Mouse (Mus musculus) cerebellum, adult (tissue): ENCODE measurements around the gene Mptx2.
"Not testable (repeated sequence)": the region's sequence is repeated elsewhere in the genome, so short reads cannot be mapped to it uniquely, and the experiment has no call there.

ENCODE experiments used
- ATAC-seq: cut with Nextera tagmentation; 2 replicates; pipeline ENCODE4 v1.9.2; 2017; ENCODE audit warnings: mild to moderate bottlenecking, moderate library complexity, mixed read lengths; ENCODE audit not compliant: insufficient number of reproducible peaks, low FRiP score, low TSS enrichment

Mptx2 gene

GRCm38 (mm10) chr1:173277677-173278076 is at the start of gene Mptx2:
Mptx2 (minus strand) TSS chr1:173277777.
- no peak for ATAC-seq

DNA sequence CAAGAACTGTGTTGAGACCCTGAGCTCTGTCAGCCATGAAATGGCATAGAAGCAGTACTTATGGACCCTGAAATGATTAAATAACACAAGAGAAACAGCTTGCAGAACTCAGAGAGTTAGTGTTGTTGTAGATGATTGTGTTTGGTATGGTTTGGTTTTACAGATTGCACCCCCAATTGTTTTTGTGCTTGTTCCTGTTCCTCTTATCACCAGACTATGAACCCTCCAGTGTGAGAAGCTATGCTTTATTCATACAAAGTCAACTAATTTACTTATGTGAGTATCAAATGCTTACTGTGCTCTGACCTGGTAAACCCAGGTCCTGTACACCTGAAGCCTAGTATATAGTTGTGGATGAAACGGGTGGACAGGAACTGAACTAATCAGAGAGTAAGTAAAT is 49.0 kb upstream of the Mptx2 start:
- ATAC-seq = no peak

GRCm38 (mm10) chr1:173325395-173325794 is 47.8 kb upstream of the Mptx2 start:
- no peak for ATAC-seq

DNA sequence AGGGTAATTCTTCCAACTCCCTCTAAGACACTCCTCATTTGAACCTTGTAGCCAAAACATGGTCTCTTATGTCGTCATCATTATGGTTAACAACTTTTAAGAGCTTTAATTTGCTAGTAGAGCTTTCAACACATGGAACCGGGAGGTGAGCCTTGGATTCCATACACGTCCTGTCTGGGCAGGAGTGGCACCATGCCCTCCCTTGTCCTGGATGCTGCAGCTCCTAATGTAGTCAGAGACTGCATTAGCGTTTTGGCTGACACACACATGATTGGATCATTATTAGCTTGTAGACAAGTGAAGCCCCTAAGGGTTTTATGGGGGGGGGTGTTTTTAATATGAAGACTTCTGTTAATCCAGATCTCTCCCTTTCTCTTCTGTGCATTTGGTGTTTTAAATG is 47.4 kb upstream of the Mptx2 start:
- no peak for ATAC-seq

- ATAC-seq = no peak
These were observed 46.4 kb upstream of the Mptx2 start for GRCm38 (mm10) chr1:173323839-173324585.

GRCm38 (mm10) chr1:173322249-173322627 is 44.7 kb upstream of the Mptx2 start:
- ATAC-seq = no peak

DNA sequence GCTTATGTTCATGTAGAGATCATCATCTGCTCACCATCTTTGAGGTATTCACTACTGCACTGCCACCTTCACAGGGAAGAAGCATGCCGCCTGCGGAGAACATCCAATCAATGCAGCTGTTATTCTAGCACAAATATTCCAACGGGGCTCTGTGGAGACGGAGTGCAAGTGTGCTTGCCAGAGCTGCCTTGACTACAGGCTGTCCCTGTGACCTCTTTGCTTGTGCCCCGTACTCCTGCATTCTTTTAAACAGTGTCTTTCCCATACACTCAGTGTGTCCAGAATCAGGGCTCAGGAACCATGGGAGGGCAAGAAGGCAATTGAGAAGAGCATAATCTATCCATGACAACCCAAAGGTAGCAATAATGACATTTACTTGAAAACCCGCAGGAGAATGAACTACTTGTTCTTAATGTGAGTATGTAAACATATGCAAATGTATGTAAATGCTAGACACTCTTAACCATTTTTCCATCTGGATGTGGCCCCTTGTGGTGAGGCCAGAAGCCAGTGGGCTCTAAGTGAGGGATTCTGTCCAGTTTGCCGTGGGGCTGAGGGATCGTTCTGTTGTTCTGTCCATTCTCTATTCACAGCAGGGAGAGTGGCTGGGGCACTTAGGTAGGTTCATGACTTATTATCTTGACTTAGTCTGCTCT is 44.1 kb upstream of the Mptx2 start:
- ATAC-seq = no peak

DNA sequence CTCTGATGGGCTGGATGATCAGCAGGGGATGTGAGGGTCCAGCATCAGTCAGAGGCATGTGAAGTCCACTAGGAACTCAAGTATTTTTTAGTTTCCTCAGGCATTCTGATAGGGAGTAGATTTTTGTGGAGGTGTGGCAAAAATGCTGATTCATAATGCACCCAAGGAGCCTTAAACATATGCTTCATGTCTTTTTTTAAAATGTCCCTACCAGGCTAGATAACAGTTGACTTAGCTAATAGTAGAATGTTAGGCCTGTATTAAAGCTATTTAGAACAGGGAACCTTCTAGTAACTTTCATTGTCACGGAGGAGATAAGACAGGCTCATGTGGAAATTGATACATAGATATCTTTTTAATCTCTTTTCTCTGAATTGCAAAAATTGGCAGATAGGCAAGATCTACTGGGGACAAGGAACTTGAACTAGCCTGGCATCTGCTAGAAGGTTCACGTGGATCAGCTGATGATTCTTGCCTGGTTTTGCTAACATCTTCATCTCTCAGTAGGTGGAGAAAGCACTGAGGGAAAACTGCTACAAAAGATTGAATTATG is 40.4 kb upstream of the Mptx2 start:
- ATAC-seq = no peak

DNA sequence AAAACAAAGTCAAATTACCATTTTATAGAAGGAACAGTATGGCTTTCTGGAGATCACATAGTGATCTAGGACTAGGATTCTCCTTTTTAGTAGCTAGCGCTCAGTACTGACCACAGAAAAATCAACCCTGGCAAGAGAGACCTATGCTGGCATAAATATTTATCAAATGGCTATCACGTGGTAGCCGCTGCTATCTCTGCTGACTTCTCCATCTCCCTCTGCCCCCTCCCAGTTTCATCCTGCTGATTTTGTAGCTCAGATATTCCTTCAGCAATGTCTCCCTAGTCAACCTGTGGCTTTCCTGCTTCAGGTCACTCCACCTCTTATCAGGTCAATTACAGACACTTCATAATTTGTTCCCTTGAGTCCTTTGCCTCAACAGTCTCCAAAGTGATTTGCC is 38.1 kb upstream of the Mptx2 start:
- ATAC-seq = no peak

DNA sequence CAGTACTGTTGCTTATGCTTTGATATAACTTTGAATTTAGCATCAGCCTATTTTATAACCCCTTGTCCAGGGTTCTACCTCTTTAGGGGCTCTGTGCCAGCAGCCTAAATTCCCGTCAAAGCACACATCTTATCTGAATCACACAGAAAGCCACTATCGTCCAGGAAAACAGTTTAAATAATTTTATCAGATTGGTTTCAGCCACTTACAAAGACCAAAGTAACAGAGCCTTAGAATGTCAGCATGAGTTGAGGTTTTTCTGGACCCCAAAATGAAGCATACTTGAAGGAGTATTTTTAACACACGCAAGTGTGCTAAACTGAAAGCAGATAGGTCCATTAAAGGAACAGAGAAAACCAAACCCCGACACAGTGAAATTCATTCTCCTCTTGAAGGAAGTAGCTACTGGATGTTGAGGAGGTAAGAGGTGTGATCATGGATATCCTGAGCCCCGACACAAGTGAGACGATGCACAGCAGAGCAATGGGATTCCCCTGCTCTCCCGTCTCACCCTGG is 36.0 kb upstream of the Mptx2 start:
- not testable (repeated sequence) for ATAC-seq

DNA sequence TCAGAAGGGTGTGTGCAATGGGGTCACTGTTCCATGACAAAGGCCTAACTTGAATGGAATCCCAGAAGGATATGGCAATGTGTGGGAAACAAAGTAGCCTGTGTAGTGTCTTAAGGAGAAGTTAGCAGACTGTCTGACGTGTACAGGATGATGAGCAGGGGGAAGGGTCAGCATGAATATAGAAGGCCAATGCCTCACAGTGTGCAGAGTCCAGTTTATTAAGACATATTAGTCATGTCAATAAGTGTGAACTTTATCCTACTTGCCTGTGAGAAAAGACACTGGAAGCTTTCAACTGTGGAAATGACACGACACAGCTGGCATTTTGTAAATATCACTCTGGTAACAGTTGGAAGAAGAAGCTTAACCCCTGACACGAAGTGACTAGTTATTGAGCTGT is 25.2 kb upstream of the Mptx2 start:
- ATAC-seq = not testable (repeated sequence)

- no peak for ATAC-seq
These were observed 11.9 kb downstream of the Mptx2 start, which contains the start of gene Olfr418 for GRCm38 (mm10) chr1:173265701-173266100. Olfr418 (plus strand) TSS chr1:173266001.

DNA sequence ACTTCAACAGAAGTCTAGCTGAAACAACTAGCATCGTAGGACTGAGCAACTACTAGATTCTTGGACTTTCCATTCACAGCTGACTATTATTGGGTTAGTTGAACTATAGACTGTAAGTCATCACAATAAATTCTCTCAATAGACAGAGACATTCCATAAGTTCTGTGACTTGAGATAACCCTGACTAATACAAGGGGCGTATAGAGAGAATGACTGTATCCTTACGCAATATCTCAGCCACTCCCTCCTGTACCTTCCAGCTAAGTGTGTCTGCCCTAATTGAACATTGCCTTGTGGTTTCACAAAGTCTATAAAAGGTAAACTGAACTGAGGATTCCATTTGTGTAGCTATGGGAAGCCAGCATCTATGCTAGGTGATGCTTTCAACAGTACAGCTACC is 27.7 kb downstream of the Mptx2 start:
- no peak for ATAC-seq

DNA sequence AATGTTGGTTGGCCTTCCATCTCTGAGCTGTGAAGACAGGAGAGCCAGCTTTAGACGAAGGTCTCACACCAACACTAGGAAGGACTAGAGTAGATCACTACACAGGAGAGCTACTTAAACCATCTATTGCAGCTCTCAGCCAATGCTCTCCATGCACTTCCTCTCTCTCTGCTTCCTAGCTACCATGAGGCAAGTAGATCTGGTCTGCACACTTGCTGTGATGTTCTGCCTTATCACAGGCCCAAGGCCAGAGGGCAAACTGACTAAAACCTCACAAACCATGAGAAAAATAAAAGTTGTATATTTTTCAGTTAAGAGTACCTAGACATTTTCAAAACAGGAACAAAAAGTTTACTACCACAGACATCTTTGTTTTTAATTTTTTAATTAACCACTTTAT is 40.6 kb downstream of the Mptx2 start:
- not testable (repeated sequence) for ATAC-seq

DNA sequence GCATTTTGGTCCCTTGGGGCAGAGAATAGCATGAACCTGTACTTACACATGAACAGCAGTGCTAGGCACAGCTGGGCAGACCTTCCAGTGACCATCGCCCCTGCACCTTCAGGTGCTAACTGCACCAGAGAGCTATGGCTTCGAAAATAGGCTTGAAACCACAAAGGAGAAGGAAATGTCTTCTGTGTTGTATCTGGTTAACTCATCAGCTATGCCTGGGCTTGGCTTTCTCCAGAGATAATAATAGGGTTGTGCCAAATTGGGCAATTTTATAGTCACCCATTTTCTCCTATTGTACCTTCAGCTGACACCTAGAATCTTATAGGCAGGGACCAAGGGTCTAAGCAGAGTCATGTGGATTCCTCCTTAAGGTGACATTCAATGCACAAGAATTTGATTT is 50.5 kb downstream of the Mptx2 start, which contains the start of gene Fcer1a:
Fcer1a (minus strand) TSS at position 134 of the 400 bp plus-strand sequence.
- ATAC-seq = no peak
